Mouse (Mus musculus) embryonic facial prominence, embryonic 12.5 days (tissue): ENCODE data around the gene Mgat4d. TPM values are rescaled to one million over a fixed set of nuclear protein-coding genes. Genes with fewer than 3 reads are reported as not detected.
"Not testable (repeated sequence)": the region's sequence is repeated elsewhere in the genome, so short reads cannot be mapped to it uniquely, and the experiment has no call there.

Source experiments
- ATAC-seq: fragments of 200-750 bp; cut with Nextera tagmentation; 2 replicates; pipeline ENCODE4 v1.8.0; 2017; ENCODE audit not compliant: insufficient number of reproducible peaks, insufficient read depth, low FRiP score, low TSS enrichment
- H3K27ac ChIP-seq: fragments of 300-500 bp; sonication (generic); 2 replicates; pipeline ENCODE4 v1.5.1; 2016; ENCODE audit warnings: mild to moderate bottlenecking
- H3K27me3 ChIP-seq: fragments of 300-500 bp; sonication (generic); 2 replicates; pipeline ENCODE4 v1.6.1; 2016; ENCODE audit warnings: mild to moderate bottlenecking, moderate library complexity
- H3K36me3 ChIP-seq: fragments of 300-500 bp; sonication (generic); 2 replicates; pipeline ENCODE4 v1.6.1; 2016; ENCODE audit warnings: mild to moderate bottlenecking
- H3K4me1 ChIP-seq: fragments of 300-500 bp; sonication (generic); 2 replicates; pipeline ENCODE4 v1.6.1; 2016
- H3K4me2 ChIP-seq: fragments of 300-500 bp; sonication (generic); replicated peaks from 2 replicates; pipeline ENCODE4 v1.6.1; 2016; ENCODE audit warnings: mild to moderate bottlenecking, moderate library complexity
- H3K4me3 ChIP-seq: fragments of 300-500 bp; sonication (generic); 2 replicates; pipeline ENCODE4 v1.5.1; 2016; ENCODE audit warnings: mild to moderate bottlenecking
- H3K9ac ChIP-seq: fragments of 300-500 bp; sonication (generic); 2 replicates; pipeline ENCODE4 v1.6.1; 2016; ENCODE audit warnings: mild to moderate bottlenecking, moderate library complexity
- H3K9me3 ChIP-seq: fragments of 300-500 bp; sonication (generic); 2 replicates; pipeline ENCODE4 v1.6.1; 2016; ENCODE audit warnings: mild to moderate bottlenecking, moderate library complexity
- WGBS: fragments of 180-500 bp; shearing (Covaris S2); methylation state at CpG from one replicate; pipeline ENCODE4 v1.1.7; 2016; 5-methylcytosine and 5-hydroxymethylcytosine counted together
- polyA plus RNA-seq: library from polyadenylated mRNA; unstranded; fragments of >200 nt; fragmentation: Nextera tagmentation; extraction: Ambion mirVana; gene quantifications from 2 replicates; pipeline ENCODE4 v1.2.1, GENCODE M21; 2016

Gene Mgat4d
- polyA plus RNA-seq, 1 experiment from 2014 or later = not detected

DNA sequence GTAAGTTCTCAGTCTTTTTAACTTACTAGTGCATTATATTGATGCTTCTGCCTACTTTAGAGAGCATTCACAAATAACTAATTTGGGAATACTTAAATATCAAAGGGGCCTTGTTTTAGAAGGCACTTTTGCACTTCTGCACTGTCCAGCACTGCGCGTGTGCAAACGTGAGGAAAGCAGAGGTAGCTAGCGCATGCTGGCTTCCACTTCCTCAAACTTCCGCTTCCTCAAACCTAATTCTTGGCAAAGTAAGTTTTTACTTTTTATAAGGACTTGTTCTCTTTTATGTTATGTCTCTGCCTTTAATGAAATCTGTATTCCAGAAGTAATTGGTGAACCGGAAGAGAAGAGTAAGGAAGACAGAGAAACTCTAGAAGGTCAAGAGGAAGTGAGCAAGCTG is 76.9 kb downstream of the Mgat4d start:
- Histone ChIP-seq H3K27ac (no peak overlapping the region), H3K36me3 (no peaks in the 10 kb centered on the region), H3K9ac (no peak overlapping the region), H3K27me3 (no peaks in the 10 kb centered on the region), H3K4me3 (no peak overlapping the region), H3K4me1 (no peaks in the 10 kb centered on the region), H3K4me2 (no peak overlapping the region), H3K9me3 (no peaks in the 10 kb centered on the region)
- 86% methylated on average over 6 of the region's 6 CpGs for WGBS
- ATAC-seq = no peak

DNA sequence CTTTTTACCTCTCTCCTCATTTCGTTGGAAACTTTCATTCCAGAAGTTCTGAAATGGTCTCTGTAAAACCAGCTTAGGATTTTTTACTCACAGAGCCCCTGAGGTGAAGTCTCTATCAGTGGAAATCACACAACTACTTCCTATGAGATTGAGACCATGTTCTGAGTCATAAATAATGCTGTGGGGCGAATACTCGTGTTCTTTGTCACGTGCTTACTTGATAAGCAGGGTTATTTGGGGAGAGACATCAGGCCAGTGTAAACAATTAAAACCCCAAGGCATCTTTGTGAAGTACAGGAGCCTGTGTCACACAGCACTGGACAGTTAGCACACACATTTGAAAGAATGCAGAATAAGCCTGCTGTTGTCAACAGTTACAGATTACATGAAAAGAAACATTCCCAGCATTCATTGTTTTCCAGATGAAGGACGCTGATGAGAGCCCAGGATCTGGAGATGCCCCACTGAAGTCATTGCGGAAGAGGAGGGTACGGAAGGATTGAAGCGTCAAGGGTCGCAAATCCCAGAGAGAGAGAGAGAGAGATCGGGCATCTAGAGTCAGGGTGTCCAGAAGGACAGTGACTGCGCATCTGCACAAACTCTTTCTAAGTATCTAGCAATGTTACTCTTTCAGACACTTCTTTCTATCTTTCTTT is 78.0 kb downstream of the Mgat4d start:
- WGBS = 74% methylated on average over 11 of the region's 11 CpGs
- no peak overlapping the region for H3K4me2 ChIP-seq
- H3K27me3 ChIP-seq = no peaks in the 10 kb centered on the region
- H3K9ac ChIP-seq = no peak overlapping the region
- H3K9me3 ChIP-seq = no peaks in the 10 kb centered on the region
- no peak overlapping the region for H3K27ac ChIP-seq
- no peaks in the 10 kb centered on the region for H3K36me3 ChIP-seq
- no peak overlapping the region for H3K4me3 ChIP-seq
- ATAC-seq = no peak
- H3K4me1 ChIP-seq = no peaks in the 10 kb centered on the region

DNA sequence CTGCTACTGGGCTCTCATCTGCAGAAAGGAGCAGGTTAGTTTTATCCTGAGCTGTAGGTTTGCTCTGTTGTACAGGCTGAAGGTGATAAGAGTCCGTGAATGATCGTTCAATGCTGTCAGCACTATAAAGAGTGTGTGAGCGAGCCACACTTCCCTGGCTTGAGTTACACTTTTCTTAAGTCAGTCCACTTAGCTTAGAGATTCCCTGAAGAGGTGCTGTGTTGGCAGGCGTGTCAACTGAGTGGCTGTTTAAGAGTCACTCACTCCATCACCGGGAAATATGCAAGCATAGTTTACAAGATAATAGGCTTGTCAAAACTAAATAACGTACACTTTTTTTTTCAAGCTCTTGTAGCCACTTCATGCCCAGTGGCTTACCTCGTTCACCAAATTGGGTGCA is 78.7 kb downstream of the Mgat4d start:
- Histone ChIP-seq H3K4me1 (no peaks in the 10 kb centered on the region), H3K4me2 (no peak overlapping the region), H3K9me3 (no peaks in the 10 kb centered on the region), H3K36me3 (no peaks in the 10 kb centered on the region), H3K27ac (no peak overlapping the region), H3K9ac (no peak overlapping the region), H3K4me3 (no peak overlapping the region), H3K27me3 (no peaks in the 10 kb centered on the region)
- 72% methylated on average over 7 of the region's 7 CpGs for WGBS
- ATAC-seq = no peak

DNA sequence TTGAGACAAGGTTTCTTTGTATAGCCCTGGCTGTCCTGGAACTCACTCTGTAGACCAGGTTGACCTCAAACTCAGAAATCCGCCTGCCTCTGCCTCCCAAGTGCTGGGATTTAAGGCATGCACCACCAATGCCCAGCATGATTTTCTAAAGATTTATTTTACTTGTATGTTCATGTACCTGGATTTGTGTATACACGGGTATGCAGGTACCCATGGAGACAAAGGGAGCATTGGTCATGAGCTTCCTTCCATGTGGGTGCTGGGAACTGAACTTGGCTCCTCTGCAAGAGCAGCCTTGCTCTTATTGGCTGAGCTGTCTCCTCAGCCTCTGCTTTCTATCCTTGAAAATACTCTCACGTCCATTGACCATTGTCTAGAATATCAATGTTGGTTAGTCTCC is 80.3 kb downstream of the Mgat4d start:
- not testable (repeated sequence) for H3K9ac ChIP-seq, ATAC-seq, H3K36me3 ChIP-seq, H3K4me2 ChIP-seq, H3K27ac ChIP-seq, H3K9me3 ChIP-seq, H3K4me3 ChIP-seq, H3K27me3 ChIP-seq, H3K4me1 ChIP-seq
- WGBS = 82% methylated on average over 3 of the region's 3 CpGs

DNA sequence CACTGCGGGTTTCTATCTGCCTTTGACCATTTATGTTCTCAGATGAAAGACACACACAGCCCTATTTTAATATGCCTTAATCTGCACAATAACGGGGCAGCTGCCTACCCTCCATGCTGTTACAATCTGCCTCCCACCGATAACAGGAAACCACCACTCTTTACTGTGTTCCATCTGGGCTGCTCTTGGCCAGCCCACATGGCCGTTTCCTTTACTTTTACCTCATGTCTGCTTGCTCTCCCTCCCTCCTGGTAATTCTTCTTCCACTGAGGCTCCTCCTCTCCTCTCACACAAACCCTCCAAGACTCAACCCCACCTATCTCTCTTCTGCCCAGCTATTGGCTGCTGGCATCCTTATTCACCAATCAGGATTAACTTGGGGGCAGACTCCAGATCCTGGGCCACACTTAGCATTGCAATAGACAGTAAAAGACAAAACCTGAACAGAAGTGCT is 80.8 kb downstream of the Mgat4d start:
- no peaks in the 10 kb centered on the region for H3K27me3 ChIP-seq
- H3K4me1 ChIP-seq = no peaks in the 10 kb centered on the region
- ATAC-seq = no peak
- H3K4me2 ChIP-seq = no peak overlapping the region
- H3K9ac ChIP-seq = no peak overlapping the region
- no peak overlapping the region for H3K27ac ChIP-seq
- H3K4me3 ChIP-seq = no peak overlapping the region
- WGBS = 69% methylated on average over 4 of the region's 4 CpGs
- peaks cover 12% of the 10 kb centered on the region for H3K36me3 ChIP-seq
- no peaks in the 10 kb centered on the region for H3K9me3 ChIP-seq

Other genes with a start within 250 kb of the Mgat4d start
- gene Tbc1d9, start 183.1 kb upstream of the Mgat4d start, polyA plus RNA-seq = 4.0 and 4.6 TPM in 2 replicates
- 2.5 and 3.6 TPM in 2 replicates for gene Gm10645, start 182.3 kb upstream of the Mgat4d start, polyA plus RNA-seq
- gene Ucp1, start 58.1 kb upstream of the Mgat4d start, polyA plus RNA-seq = not detected in 2 replicates
- gene Elmod2, start 16.0 kb upstream of the Mgat4d start, polyA plus RNA-seq = 25.3 and 26.5 TPM in 2 replicates
- 3.5 and 4.2 TPM in 2 replicates for gene Clgn, start 41.4 kb downstream of the Mgat4d start, polyA plus RNA-seq
- gene Scoc, start 109.9 kb downstream of the Mgat4d start, polyA plus RNA-seq = 120 and 124 TPM in 2 replicates
- not detected in 2 replicates for gene Olfr370, start 187.3 kb downstream of the Mgat4d start, polyA plus RNA-seq
- 312 and 333 TPM in 2 replicates for gene Ndufb7, start 218.2 kb downstream of the Mgat4d start, polyA plus RNA-seq